Mouse (Mus musculus) regulatory T cell (primary cell): ENCODE measurements around the gene Tex10.
"Not testable (repeated sequence)": the region's sequence is repeated elsewhere in the genome, so short reads cannot be mapped to it uniquely, and the experiment has no call there.

Source experiments
- in situ Hi-C: fragments of 300-600 bp; cut with MboI, MseI; formaldehyde crosslinking; loops from one replicate; pipeline ENCODE4 v1.15.1; 2025; ENCODE audit warnings: high pct_unique_total_duplicates

The Tex10 gene

GRCm38 (mm10) chr4:48405724-48406491 is 67.4 kb downstream of the Tex10 start:
- in situ Hi-C loops = not testable (repeated sequence)

- in situ Hi-C loops = no loop called here
Observed at GRCm38 (mm10) chr4:48403066-48403640, 70.1 kb downstream of the Tex10 start.

GRCm38 (mm10) chr4:48396949-48397348 is 76.3 kb downstream of the Tex10 start:
- in situ Hi-C loops = no loop called here

- in situ Hi-C loops = no loop called here
Observed at GRCm38 (mm10) chr4:48382506-48382905, 90.8 kb downstream of the Tex10 start.

GRCm38 (mm10) chr4:48380940-48381339 is 92.3 kb downstream of the Tex10 start:
- in situ Hi-C loops = no loop called here
